Mouse (Mus musculus): Measurements from ENCODE around the gene Noa1. TPM values are rescaled to one million over a fixed set of nuclear protein-coding genes. Genes with fewer than 3 reads are reported as not detected.
A peak's percentile ranks its signal among the peaks of the same experiment; 100 is the strongest.

The Noa1 gene
- polyA plus RNA-seq, 1 experiment from 2014 or later: 21.1 TPM

- no peaks in the 10 kb centered on the region for H3K4me1 ChIP-seq (ENCODE audit: control insufficient read depth, insufficient read depth, low read length)
- H3K36me3 ChIP-seq (ENCODE audit: control insufficient read depth, insufficient read depth, low read length): peaks cover 56% of the 10 kb centered on the region
- no peak overlapping the region for H3K4me3 ChIP-seq (ENCODE audit: low read depth, low read length)
- H3K4me2 ChIP-seq (replicated peaks; ENCODE audit: low read depth, low read length): no peak overlapping the region
- 90% methylated on average over 20 of the region's 20 CpGs for WGBS
- ATAC-seq (ENCODE audit: insufficient number of reproducible peaks, insufficient read depth, low FRiP score, low read depth): no peak
- no peak overlapping the region for H3K9ac ChIP-seq (replicated peaks; ENCODE audit: low read depth, low read length)
- H3K9me3 ChIP-seq (ENCODE audit: control insufficient read depth, low read depth, low read length): no peaks in the 10 kb centered on the region
- H3K27me3 ChIP-seq (ENCODE audit: control insufficient read depth, insufficient read depth, low read length): no peaks in the 10 kb centered on the region
- no peak overlapping the region for H3K27ac ChIP-seq (ENCODE audit: low read length)
Observed at GRCm38 (mm10) chr5:77281518-77282174, 28.2 kb downstream of the Noa1 start.

- H3K4me3 ChIP-seq (ENCODE audit: low read depth, low read length): no peak overlapping the region
- H3K36me3 ChIP-seq (ENCODE audit: control insufficient read depth, insufficient read depth, low read length): peaks cover 70% of the 10 kb centered on the region
- ATAC-seq (ENCODE audit: insufficient number of reproducible peaks, insufficient read depth, low FRiP score, low read depth): no peak
- H3K4me1 ChIP-seq (ENCODE audit: control insufficient read depth, insufficient read depth, low read length): no peaks in the 10 kb centered on the region; the same call in 1 of the 2 replicates
- no peaks in the 10 kb centered on the region for H3K9me3 ChIP-seq (ENCODE audit: control insufficient read depth, low read depth, low read length)
- H3K4me2 ChIP-seq (replicated peaks; ENCODE audit: low read depth, low read length): no peak overlapping the region
- WGBS: 93% methylated on average over 6 of the region's 6 CpGs
- H3K9ac ChIP-seq (replicated peaks; ENCODE audit: low read depth, low read length): no peak overlapping the region
- H3K27me3 ChIP-seq (ENCODE audit: control insufficient read depth, insufficient read depth, low read length): no peaks in the 10 kb centered on the region
- H3K27ac ChIP-seq (ENCODE audit: low read length): no peak overlapping the region
Observed at GRCm38 (mm10) chr5:77277204-77277603, 32.7 kb downstream of the Noa1 start.

GRCm38 (mm10) chr5:77275950-77276349 lies 33.9 kb downstream of the Noa1 start:
- no peak overlapping the region for H3K4me3 ChIP-seq (ENCODE audit: low read depth, low read length)
- no peaks in the 10 kb centered on the region for H3K27me3 ChIP-seq (ENCODE audit: control insufficient read depth, insufficient read depth, low read length)
- H3K36me3 ChIP-seq (ENCODE audit: control insufficient read depth, insufficient read depth, low read length): peaks cover 67% of the 10 kb centered on the region
- no peak overlapping the region for H3K4me2 ChIP-seq (replicated peaks; ENCODE audit: low read depth, low read length)
- H3K27ac ChIP-seq (ENCODE audit: low read length): no peak overlapping the region
- no peak for ATAC-seq (ENCODE audit: insufficient number of reproducible peaks, insufficient read depth, low FRiP score, low read depth)
- no peaks in the 10 kb centered on the region for H3K9me3 ChIP-seq (ENCODE audit: control insufficient read depth, low read depth, low read length)
- H3K4me1 ChIP-seq (ENCODE audit: control insufficient read depth, insufficient read depth, low read length): no peaks in the 10 kb centered on the region; the same call in 1 of the 2 replicates
- no peak overlapping the region for H3K9ac ChIP-seq (replicated peaks; ENCODE audit: low read depth, low read length)
- 90% methylated on average over 5 of the region's 5 CpGs for WGBS

- no peak for ATAC-seq (ENCODE audit: insufficient number of reproducible peaks, insufficient read depth, low FRiP score, low read depth)
- Histone ChIP-seq H3K36me3 (ENCODE audit: control insufficient read depth, insufficient read depth, low read length) (peaks cover 66% of the 10 kb centered on the region), H3K27ac (ENCODE audit: low read length) (no peak overlapping the region), H3K9me3 (ENCODE audit: control insufficient read depth, low read depth, low read length) (no peaks in the 10 kb centered on the region), H3K4me2 (replicated peaks; ENCODE audit: low read depth, low read length) (no peak overlapping the region), H3K9ac (replicated peaks; ENCODE audit: low read depth, low read length) (no peak overlapping the region), H3K4me1 (ENCODE audit: control insufficient read depth, insufficient read depth, low read length) (no peaks in the 10 kb centered on the region; the same call in 1 of the 2 replicates), H3K27me3 (ENCODE audit: control insufficient read depth, insufficient read depth, low read length) (no peaks in the 10 kb centered on the region), H3K4me3 (ENCODE audit: low read depth, low read length) (no peak overlapping the region)
- 82% methylated on average over 7 of the region's 7 CpGs for WGBS
Observed at GRCm38 (mm10) chr5:77273151-77273550, 36.7 kb downstream of the Noa1 start.

GRCm38 (mm10) chr5:77269399-77269798 lies 40.5 kb downstream of the Noa1 start:
- H3K27me3 ChIP-seq (ENCODE audit: control insufficient read depth, insufficient read depth, low read length): no peaks in the 10 kb centered on the region
- no peak overlapping the region for H3K27ac ChIP-seq (ENCODE audit: low read length)
- 76% methylated on average over 8 of the region's 8 CpGs for WGBS
- no peak overlapping the region for H3K9ac ChIP-seq (replicated peaks; ENCODE audit: low read depth, low read length)
- ATAC-seq (ENCODE audit: insufficient number of reproducible peaks, insufficient read depth, low FRiP score, low read depth): no peak
- no peak overlapping the region for H3K4me2 ChIP-seq (replicated peaks; ENCODE audit: low read depth, low read length)
- no peak overlapping the region for H3K4me3 ChIP-seq (ENCODE audit: low read depth, low read length)
- H3K4me1 ChIP-seq (ENCODE audit: control insufficient read depth, insufficient read depth, low read length): peaks cover 8% of the 10 kb centered on the region
- H3K9me3 ChIP-seq (ENCODE audit: control insufficient read depth, low read depth, low read length): no peaks in the 10 kb centered on the region
- peaks cover 46% of the 10 kb centered on the region for H3K36me3 ChIP-seq (ENCODE audit: control insufficient read depth, insufficient read depth, low read length)

GRCm38 (mm10) chr5:77267957-77268624 lies 41.8 kb downstream of the Noa1 start:
- WGBS: 94% methylated on average over 30 of the region's 30 CpGs
- Histone ChIP-seq H3K36me3 (ENCODE audit: control insufficient read depth, insufficient read depth, low read length) (peaks cover 38% of the 10 kb centered on the region), H3K4me3 (ENCODE audit: low read depth, low read length) (no peak overlapping the region), H3K27ac (ENCODE audit: low read length) (no peak overlapping the region), H3K4me1 (ENCODE audit: control insufficient read depth, insufficient read depth, low read length) (peaks cover 8% of the 10 kb centered on the region), H3K9ac (replicated peaks; ENCODE audit: low read depth, low read length) (no peak overlapping the region), H3K27me3 (ENCODE audit: control insufficient read depth, insufficient read depth, low read length) (no peaks in the 10 kb centered on the region), H3K4me2 (replicated peaks; ENCODE audit: low read depth, low read length) (no peak overlapping the region), H3K9me3 (ENCODE audit: control insufficient read depth, low read depth, low read length) (no peaks in the 10 kb centered on the region)
- no peak for ATAC-seq (ENCODE audit: insufficient number of reproducible peaks, insufficient read depth, low FRiP score, low read depth)

- Histone ChIP-seq H3K4me3 (ENCODE audit: low read depth, low read length) (peak overlapping the region; percentile 95), H3K4me2 (replicated peaks; ENCODE audit: low read depth, low read length) (peak overlapping the region; percentile 47), H3K9ac (replicated peaks; ENCODE audit: low read depth, low read length) (0 out of 2 replicates have a peak overlapping the region, but pooled peaks have one; percentile 92), H3K27ac (ENCODE audit: low read length) (no peak overlapping the region), H3K27me3 (ENCODE audit: control insufficient read depth, insufficient read depth, low read length) (no peaks in the 10 kb centered on the region), H3K9me3 (ENCODE audit: control insufficient read depth, low read depth, low read length) (no peaks in the 10 kb centered on the region), H3K4me1 (ENCODE audit: control insufficient read depth, insufficient read depth, low read length) (peaks cover 8% of the 10 kb centered on the region), H3K36me3 (ENCODE audit: control insufficient read depth, insufficient read depth, low read length) (peaks cover 32% of the 10 kb centered on the region)
- WGBS: 67% methylated on average over 4 of the region's 4 CpGs
- ATAC-seq (ENCODE audit: insufficient number of reproducible peaks, insufficient read depth, low FRiP score, low read depth): no peak
Observed at GRCm38 (mm10) chr5:77267441-77267840, 42.4 kb downstream of the Noa1 start.

- H3K9me3 ChIP-seq (ENCODE audit: control insufficient read depth, low read depth, low read length): no peaks in the 10 kb centered on the region
- H3K4me1 ChIP-seq (ENCODE audit: control insufficient read depth, insufficient read depth, low read length): peaks cover 8% of the 10 kb centered on the region
- peak overlapping the region; percentile 98; the same call in 1 of the 2 replicates for H3K27ac ChIP-seq (ENCODE audit: low read length)
- peaks cover 27% of the 10 kb centered on the region for H3K36me3 ChIP-seq (ENCODE audit: control insufficient read depth, insufficient read depth, low read length)
- H3K4me2 ChIP-seq (replicated peaks; ENCODE audit: low read depth, low read length): peak overlapping the region; percentile 47
- WGBS: 2% methylated on average over 11 of the region's 11 CpGs
- no peak for ATAC-seq (ENCODE audit: insufficient number of reproducible peaks, insufficient read depth, low FRiP score, low read depth)
- peak overlapping the region; percentile 95 for H3K4me3 ChIP-seq (ENCODE audit: low read depth, low read length)
- H3K9ac ChIP-seq (replicated peaks; ENCODE audit: low read depth, low read length): peak overlapping the region; percentile 92
- no peaks in the 10 kb centered on the region for H3K27me3 ChIP-seq (ENCODE audit: control insufficient read depth, insufficient read depth, low read length)
Observed at GRCm38 (mm10) chr5:77266886-77267401, 42.9 kb downstream of the Noa1 start.

Measured in stomach, embryonic 14.5 days (tissue).